Mouse (Mus musculus) spleen, postnatal 36 days (tissue): ENCODE results near the gene Grm8.

ENCODE experiments used
- DNase-seq, 2 experiments: peaks; one replicate each; pipeline ENCODE4 v3.0.0; 2022; ENCODE audit warnings: low spot score in 2 of 2, mixed read lengths in 1 of 2

Gene Grm8

GRCm38 (mm10) chr6:28135001-28135401 is at the start of gene Grm8:
Gene Grm8, minus strand, starts transcription at chr6:28135178.
- no peak for DNase-seq

- no peak for DNase-seq
These were observed 35.0 kb upstream of the Grm8 start for GRCm38 (mm10) chr6:28169851-28170539.

GRCm38 (mm10) chr6:28160399-28160798 is 25.4 kb upstream of the Grm8 start:
- DNase-seq = no peak

GRCm38 (mm10) chr6:28146445-28146844 is 11.5 kb upstream of the Grm8 start:
- no peak for DNase-seq

GRCm38 (mm10) chr6:28142332-28142731 is 7.4 kb upstream of the Grm8 start:
- no peak for DNase-seq

GRCm38 (mm10) chr6:28135411-28136233 is 644 bp upstream of the Grm8 start:
- peak; percentile 43 to 47 for DNase-seq

GRCm38 (mm10) chr6:28134251-28134801 is 652 bp downstream of the Grm8 start:
- DNase-seq = no peak

GRCm38 (mm10) chr6:28133206-28134063 is 1.5 kb downstream of the Grm8 start:
- no peak for DNase-seq

GRCm38 (mm10) chr6:28132056-28132455 is 2.9 kb downstream of the Grm8 start:
- no peak for DNase-seq

GRCm38 (mm10) chr6:28128871-28129270 is 6.1 kb downstream of the Grm8 start:
- no peak for DNase-seq

GRCm38 (mm10) chr6:28115519-28115918 is 19.5 kb downstream of the Grm8 start:
- no peak for DNase-seq

GRCm38 (mm10) chr6:28114916-28115315 is 20.1 kb downstream of the Grm8 start:
- DNase-seq = no peak

GRCm38 (mm10) chr6:28111551-28111950 is 23.4 kb downstream of the Grm8 start:
- no peak for DNase-seq

- DNase-seq = no peak
These were observed 32.2 kb downstream of the Grm8 start for GRCm38 (mm10) chr6:28102608-28103316.

GRCm38 (mm10) chr6:28100001-28100400 is 35.0 kb downstream of the Grm8 start:
- no peak for DNase-seq

- DNase-seq = no peak
These were observed 42.5 kb downstream of the Grm8 start for GRCm38 (mm10) chr6:28092511-28092910.

- DNase-seq = no peak
These were observed 43.1 kb downstream of the Grm8 start for GRCm38 (mm10) chr6:28091836-28092235.

- no peak for DNase-seq
These were observed 44.0 kb downstream of the Grm8 start for GRCm38 (mm10) chr6:28090981-28091380.

- no peak for DNase-seq
These were observed 59.4 kb downstream of the Grm8 start for GRCm38 (mm10) chr6:28075534-28075933.

GRCm38 (mm10) chr6:28074470-28074869 is 60.5 kb downstream of the Grm8 start:
- DNase-seq = no peak

- no peak for DNase-seq
These were observed 83.0 kb downstream of the Grm8 start for GRCm38 (mm10) chr6:28051966-28052365.
